Mouse (Mus musculus) heart, postnatal 0 days (tissue): ENCODE results near the gene Gm49601. TPM values are rescaled to one million over a fixed set of nuclear protein-coding genes. Genes with fewer than 3 reads are reported as not detected.

Experiments used
- ATAC-seq: fragments of 200-750 bp; cut with Nextera tagmentation; 2 replicates; pipeline ENCODE4 v1.8.0; 2017; ENCODE audit warnings: low read depth, moderate number of reproducible peaks, moderate library complexity; ENCODE audit not compliant: insufficient read depth
- DNase-seq: peaks from one replicate; pipeline ENCODE4 v3.0.0-alpha.2; 2016; ENCODE audit warnings: low spot score
- H3K27ac ChIP-seq: fragments of 300-500 bp; sonication (generic); 2 replicates; pipeline ENCODE4 v1.5.1; 2014; ENCODE audit warnings: low read depth, mild to moderate bottlenecking
- H3K27me3 ChIP-seq: fragments of 300-500 bp; sonication (generic); 2 replicates; pipeline ENCODE4 v1.6.1; 2014; ENCODE audit warnings: low read length, mixed read lengths; ENCODE audit not compliant: control insufficient read depth, insufficient read depth
- H3K36me3 ChIP-seq: fragments of 300-500 bp; sonication (generic); replicated peaks from 2 replicates; pipeline ENCODE4 v1.6.1; 2014; ENCODE audit warnings: low read length, mixed read lengths; ENCODE audit not compliant: control insufficient read depth, insufficient read depth
- H3K4me1 ChIP-seq: fragments of 300-500 bp; sonication (generic); 2 replicates; pipeline ENCODE4 v1.6.1; 2014; ENCODE audit warnings: antibody characterized with exemption; ENCODE audit not compliant: control insufficient read depth, insufficient read depth
- H3K4me2 ChIP-seq: fragments of 300-500 bp; sonication (generic); 2 replicates; pipeline ENCODE4 v1.6.1; 2014; ENCODE audit warnings: low read depth, mild to moderate bottlenecking, low read length, moderate library complexity
- H3K4me3 ChIP-seq: fragments of 300-500 bp; sonication (generic); 2 replicates; pipeline ENCODE4 v1.5.1; 2014; ENCODE audit warnings: low read depth, low read length
- H3K9ac ChIP-seq: fragments of 300-500 bp; sonication (generic); replicated peaks from 2 replicates; pipeline ENCODE4 v1.6.1; 2014; ENCODE audit warnings: low read depth, low read length, mixed read lengths
- H3K9me3 ChIP-seq: fragments of 300-500 bp; sonication (generic); replicated peaks from 2 replicates; pipeline ENCODE4 v1.6.1; 2016; ENCODE audit warnings: low read length; ENCODE audit not compliant: control insufficient read depth
- CTCF ChIP-seq: IDR thresholded peaks from 2 replicates; pipeline ENCODE4 v1.5.1; 2016; ENCODE audit warnings: antibody characterized with exemption, control low read depth, low read depth
- EP300 ChIP-seq: IDR thresholded peaks from 2 replicates; pipeline ENCODE4 v1.6.1; 2016; ENCODE audit warnings: antibody characterized with exemption, low read depth
- WGBS: fragments of 180-500 bp; shearing (Covaris S2); extraction: QIAGEN DNeasy Blood & Tissue Kit; methylation state at CpG from one replicate; pipeline ENCODE4 v1.1.7; 2014; 5-methylcytosine and 5-hydroxymethylcytosine counted together
- polyA plus RNA-seq: library from polyadenylated mRNA; unstranded; fragments of >200 nt; fragmentation: Nextera tagmentation; extraction: Ambion mirVana; gene quantifications from 2 replicates; pipeline ENCODE4 v1.2.1, GENCODE M21; 2015
- total RNA-seq: library from RNA; depleted of rRNA; stranded (reverse); fragments of >200 nt; gene quantifications from 2 replicates; pipeline ENCODE4 v1.2.3, GENCODE M21; 2014; ENCODE audit warnings: low replicate concordance

The Gm49601 gene
- total and polyA plus RNA-seq, 2 experiments from 2014 or later = 0.34 TPM; not detected in 1

DNA sequence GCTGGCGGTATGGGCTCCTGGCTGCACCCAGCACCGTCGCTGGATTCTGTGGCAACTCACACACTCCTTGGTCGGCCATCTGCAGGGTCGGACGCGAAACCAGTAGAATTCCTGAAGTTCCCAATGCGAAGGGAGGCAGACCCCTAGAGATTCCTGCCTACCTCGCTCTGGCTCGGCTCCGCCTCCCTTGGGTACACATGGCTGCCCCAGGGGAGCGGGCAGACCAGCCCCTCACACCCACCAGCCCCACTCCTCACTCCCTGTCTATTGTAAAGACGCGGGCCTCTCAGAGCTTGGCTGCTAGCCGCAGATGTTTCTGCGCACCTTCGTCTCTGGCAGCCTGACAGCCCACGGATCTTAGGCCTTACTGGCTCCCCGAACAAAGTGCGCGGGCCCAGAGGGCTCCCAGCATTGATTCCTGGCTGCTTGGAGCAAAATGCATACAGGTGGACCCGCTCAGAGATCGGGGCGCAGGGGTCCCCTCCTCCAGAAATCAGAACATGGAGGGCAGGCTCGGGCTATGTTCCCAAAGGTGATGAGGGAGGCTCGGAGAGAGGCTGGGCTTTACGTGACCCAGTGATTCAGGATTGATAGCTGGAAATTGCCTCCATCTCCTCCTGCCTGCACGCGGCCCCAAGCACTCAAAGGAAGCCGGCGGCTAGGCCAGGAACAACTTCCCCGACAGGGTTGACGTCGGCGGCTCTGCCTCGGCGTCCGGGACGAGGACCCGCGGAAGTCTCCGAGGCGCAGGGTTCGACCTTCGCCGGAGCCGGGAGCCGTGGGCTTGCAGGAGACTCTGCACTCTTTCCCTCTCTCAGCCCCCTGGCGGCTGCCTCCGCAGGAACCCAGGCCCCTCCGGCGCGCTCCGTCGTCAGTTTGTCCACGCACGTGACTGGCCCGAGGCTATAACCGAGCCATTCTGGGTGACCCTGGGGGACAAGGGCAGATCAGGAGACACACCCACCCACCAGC is 34.9 kb downstream of the Gm49601 start:
- Histone ChIP-seq H3K36me3 (no peaks in the 10 kb centered on the region), H3K27ac (no peak overlapping the region), H3K4me3 (peak overlapping the region; percentile 43), H3K27me3 (peaks cover 76% of the 10 kb centered on the region), H3K9me3 (no peaks in the 10 kb centered on the region), H3K4me2 (peak overlapping the region; percentile 58), H3K9ac (no peak overlapping the region), H3K4me1 (peaks cover 7% of the 10 kb centered on the region)
- TF ChIP-seq EP300 (no peak), CTCF (peak; percentile 30)
- no peak for DNase-seq
- 3% methylated on average over 59 of the region's 59 CpGs for WGBS
- peak; percentile 21; the same call in 1 of the 2 replicates for ATAC-seq

DNA sequence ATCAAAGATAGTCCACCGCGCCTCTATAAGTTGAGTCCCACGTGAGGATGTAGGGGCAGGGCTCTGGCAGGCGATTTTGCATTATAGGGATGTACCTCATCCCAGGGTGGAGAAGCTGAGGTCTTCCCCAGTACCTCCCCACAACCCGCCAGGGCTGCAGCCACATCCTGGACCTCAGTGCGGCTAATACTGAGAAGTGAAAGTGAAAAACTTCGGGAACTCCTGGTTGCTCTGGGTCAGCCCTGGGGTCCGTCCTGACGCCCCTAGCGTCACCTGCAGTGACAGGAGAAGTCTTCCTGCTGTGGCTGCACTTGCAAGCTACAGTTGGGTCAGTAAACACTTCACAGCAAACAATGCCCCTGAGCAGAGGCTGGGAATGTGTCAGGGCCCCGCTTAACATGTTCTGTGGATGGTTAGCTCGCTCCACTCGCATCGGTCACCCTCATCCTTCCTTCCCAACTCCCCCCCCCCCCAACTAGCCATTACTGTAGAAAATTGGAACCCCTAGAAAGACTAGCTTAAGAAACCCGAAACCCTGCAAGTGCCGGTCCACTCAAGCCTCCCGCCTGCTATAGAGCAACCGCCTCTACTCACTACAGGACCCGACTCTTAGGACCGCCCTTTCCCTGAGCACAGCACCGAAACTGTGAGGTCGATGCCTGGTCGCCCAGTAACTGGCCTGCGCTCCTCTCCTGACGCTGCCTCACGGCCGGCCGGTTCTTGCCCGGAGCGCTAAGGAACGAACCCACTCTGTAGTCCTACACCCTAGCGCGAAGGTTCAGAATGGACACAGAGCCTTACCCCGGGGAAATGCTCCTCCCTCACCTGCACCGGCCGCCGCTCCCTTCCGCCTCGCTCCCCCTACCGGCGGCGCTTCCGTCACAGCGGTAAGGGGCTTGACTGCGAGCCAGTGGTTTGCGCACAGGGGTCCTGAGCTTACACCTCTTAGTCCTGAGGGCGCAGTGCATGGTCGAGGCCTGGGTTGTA is 36.1 kb downstream of the Gm49601 start, which contains the start of gene Tbx1:
Gene Tbx1, minus strand, starts transcription at position 868 of the 987 bp plus-strand sequence.
- TF ChIP-seq CTCF = peak; percentile 44
- no peak for TF ChIP-seq EP300
- H3K27me3 ChIP-seq = peaks cover 84% of the 10 kb centered on the region
- no peak for ATAC-seq
- WGBS = 9% methylated on average over 46 of the region's 48 CpGs
- peaks cover 10% of the 10 kb centered on the region for H3K4me1 ChIP-seq
- H3K27ac ChIP-seq = no peak within 1 kb of the TSS
- peak within 1 kb of the TSS; percentile 58 for H3K4me2 ChIP-seq
- H3K9ac ChIP-seq = no peak within 1 kb of the TSS
- H3K4me3 ChIP-seq = peak within 1 kb of the TSS; percentile 43
- no peaks in the 10 kb centered on the region for H3K36me3 ChIP-seq
- H3K9me3 ChIP-seq = no peaks in the 10 kb centered on the region
- DNase-seq = no peak

DNA sequence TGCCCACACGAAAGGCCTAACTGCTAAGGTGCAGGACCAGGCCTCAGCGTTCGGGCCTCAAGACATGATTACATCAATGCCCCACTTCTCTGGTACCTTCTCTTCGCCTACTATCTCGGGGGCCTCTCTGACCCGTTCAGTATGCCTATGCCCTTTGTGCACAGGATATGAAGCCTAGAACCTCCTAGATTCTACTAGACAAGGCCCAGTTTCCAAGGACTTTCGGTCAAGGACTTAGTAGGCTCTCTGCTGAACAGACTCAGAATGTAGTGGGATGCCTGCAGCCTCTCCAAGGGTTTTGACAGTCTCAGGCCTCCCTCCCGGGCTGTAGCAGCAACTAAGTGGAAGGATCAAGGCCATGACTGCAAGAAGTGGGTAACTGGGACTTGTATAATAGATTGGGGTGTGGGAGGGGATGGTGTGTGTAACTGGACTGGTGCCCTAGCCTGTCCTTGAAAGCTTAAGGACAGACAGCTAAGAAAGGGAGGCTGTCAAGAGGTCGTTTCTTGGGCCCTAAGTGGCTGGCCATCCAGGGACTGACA is 37.1 kb downstream of the Gm49601 start:
- DNase-seq (no peak), ATAC-seq (no peak)
- H3K4me2 ChIP-seq = no peak overlapping the region
- peaks cover 10% of the 10 kb centered on the region for H3K4me1 ChIP-seq
- WGBS = 70% methylated on average over 9 of the region's 9 CpGs
- H3K9ac ChIP-seq = no peak overlapping the region
- no peaks in the 10 kb centered on the region for H3K36me3 ChIP-seq
- H3K4me3 ChIP-seq = no peak overlapping the region
- peaks cover 93% of the 10 kb centered on the region for H3K27me3 ChIP-seq
- H3K27ac ChIP-seq = no peak overlapping the region
- H3K9me3 ChIP-seq = no peaks in the 10 kb centered on the region
- TF ChIP-seq CTCF (no peak), EP300 (no peak)

DNA sequence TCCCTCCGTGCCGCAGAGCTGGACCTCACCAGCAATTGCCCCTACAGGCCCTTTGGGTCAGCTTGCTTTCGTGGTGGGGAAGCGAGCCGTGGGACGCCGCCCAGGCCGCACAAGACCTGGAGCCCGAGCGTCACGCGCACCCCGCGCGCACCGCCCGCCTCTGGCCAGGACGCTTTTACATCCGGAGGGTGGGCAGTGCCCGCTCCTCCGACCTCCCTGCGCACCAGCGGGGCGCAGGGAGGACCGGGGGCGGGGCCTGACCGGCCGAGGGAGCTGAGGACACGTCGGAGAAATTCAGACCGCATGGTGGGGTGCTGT is 37.5 kb downstream of the Gm49601 start:
- Histone ChIP-seq H3K4me2 (no peak overlapping the region), H3K27me3 (peaks cover 96% of the 10 kb centered on the region), H3K36me3 (no peaks in the 10 kb centered on the region), H3K27ac (no peak overlapping the region), H3K4me3 (no peak overlapping the region), H3K9me3 (no peaks in the 10 kb centered on the region), H3K4me1 (peaks cover 10% of the 10 kb centered on the region), H3K9ac (no peak overlapping the region)
- TF ChIP-seq EP300 (no peak), CTCF (no peak)
- ATAC-seq (no peak), DNase-seq (no peak)
- 21% methylated on average over 30 of the region's 31 CpGs for whole genome bisulfite sequencing
